Mouse (Mus musculus) lung, postnatal 0 days (tissue): ENCODE measurements around the gene Rnf38.

ENCODE experiments used
- CTCF ChIP-seq: IDR thresholded peaks from 2 replicates; pipeline ENCODE4 v1.5.1; 2016; ENCODE audit warnings: antibody characterized with exemption, mild to moderate bottlenecking
- EP300 ChIP-seq: IDR thresholded peaks from 2 replicates; pipeline ENCODE4 v1.6.1; 2016; ENCODE audit warnings: antibody characterized with exemption, mild to moderate bottlenecking, control low read depth

DNA sequence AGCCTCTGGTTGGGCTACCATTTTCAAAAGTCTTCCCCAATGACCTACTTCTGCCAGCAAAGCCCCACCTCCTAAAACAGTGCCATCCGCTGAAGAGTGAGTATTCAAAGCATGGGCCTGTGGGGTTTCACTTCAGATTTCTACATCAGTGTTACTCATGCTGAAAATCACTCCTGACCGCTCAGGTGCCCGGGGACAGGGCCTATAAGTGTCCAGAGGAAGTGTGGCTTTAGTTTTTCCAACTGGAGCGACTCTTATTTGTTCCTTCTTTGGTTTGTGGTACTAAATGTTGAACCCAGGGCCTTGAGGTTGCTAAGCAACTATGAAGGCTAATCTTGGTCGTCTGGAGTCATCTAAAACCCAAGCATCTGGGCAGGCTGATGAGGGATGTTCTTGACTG is 21.0 kb upstream of the Rnf38 start:
- TF ChIP-seq CTCF (no peak), EP300 (no peak)
